Mouse (Mus musculus): ENCODE data around the gene Trim58. TPM values are rescaled to one million over a fixed set of nuclear protein-coding genes. Genes with fewer than 3 reads are reported as not detected.

Trim58 gene
- polyA plus RNA-seq, 1 experiment from 2014 or later: 0.53 TPM

DNA sequence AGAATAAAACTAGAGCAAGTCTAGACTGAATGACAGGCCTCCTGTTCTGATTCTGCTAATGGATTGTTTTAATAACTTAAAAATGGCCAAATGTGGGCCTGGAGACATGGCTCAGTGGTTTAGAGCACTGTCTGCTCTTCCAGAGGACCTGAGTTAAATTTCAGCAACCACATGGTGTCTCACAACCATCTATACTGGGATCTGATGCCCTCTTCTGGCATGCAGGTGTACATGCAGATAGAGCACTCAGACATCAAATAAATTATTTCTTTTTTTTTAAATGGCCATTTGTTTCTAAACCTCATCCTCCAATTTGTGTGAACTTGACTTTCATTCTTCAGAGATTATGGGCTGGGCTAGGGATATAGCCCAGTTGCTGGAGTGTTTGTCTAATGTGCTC is 29.0 kb downstream of the Trim58 start:
- Histone ChIP-seq H3K4me3 (no peak overlapping the region), H3K27me3 (no peaks in the 10 kb centered on the region), H3K27ac (no peak overlapping the region), H3K36me3 (no peaks in the 10 kb centered on the region), H3K9ac (no peak overlapping the region), H3K4me1 (no peaks in the 10 kb centered on the region), H3K9me3 (replicated peaks) (no peaks in the 10 kb centered on the region), H3K4me2 (replicated peaks) (no peak overlapping the region)
- no peak for ATAC-seq (ENCODE audit: low FRiP score)

DNA sequence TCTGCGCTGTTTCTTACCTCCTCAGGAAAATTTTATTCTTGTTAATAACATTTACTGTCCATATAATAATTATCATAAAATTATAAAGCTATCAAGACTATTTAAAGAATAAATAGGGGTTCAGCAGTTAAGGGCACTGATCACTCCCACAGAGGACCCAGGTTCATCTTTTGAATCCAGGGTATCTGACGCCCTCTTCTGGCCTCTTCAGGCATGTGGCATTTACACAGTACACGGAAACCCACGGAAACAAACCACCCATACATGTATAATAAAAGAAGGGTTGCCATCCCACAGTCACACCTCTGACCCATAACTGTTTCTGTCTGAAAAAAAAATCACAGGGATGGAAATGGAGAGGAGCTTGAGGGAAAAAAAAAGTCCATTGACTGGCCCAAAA is 31.6 kb downstream of the Trim58 start:
- no peaks in the 10 kb centered on the region for H3K36me3 ChIP-seq
- H3K4me2 ChIP-seq (replicated peaks): no peak overlapping the region
- no peak overlapping the region for H3K9ac ChIP-seq
- no peaks in the 10 kb centered on the region for H3K27me3 ChIP-seq
- H3K27ac ChIP-seq: no peak overlapping the region
- no peak for ATAC-seq (ENCODE audit: low FRiP score)
- H3K4me3 ChIP-seq: no peak overlapping the region
- no peaks in the 10 kb centered on the region for H3K4me1 ChIP-seq
- H3K9me3 ChIP-seq (replicated peaks): no peaks in the 10 kb centered on the region
- 49% methylated on average over 4 of the region's 4 CpGs for WGBS

DNA sequence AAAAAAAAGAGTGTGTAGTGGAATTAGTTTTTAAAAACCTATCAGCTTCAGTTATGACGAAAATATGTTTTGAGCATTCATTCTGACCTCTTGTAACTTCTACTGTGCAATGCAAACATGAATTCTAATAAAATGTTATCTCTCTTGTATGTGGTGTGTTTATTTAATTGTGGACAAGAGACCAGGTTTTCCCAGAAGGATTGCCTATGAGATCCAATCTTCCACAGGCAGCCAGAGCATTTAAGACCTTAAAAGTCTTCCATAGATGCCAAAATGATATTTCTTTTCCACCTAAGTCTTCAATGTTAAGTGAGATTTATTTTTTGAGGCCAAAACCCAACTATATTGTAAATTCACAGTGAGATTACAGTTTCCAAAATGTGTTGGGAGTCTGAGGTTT is 40.5 kb downstream of the Trim58 start, which contains the start of gene Olfr320:
Olfr320 (plus strand) TSS at position 301 of the 400 bp plus-strand sequence.
- no peaks in the 10 kb centered on the region for H3K36me3 ChIP-seq
- no peak within 1 kb of the TSS for H3K4me3 ChIP-seq
- no peaks in the 10 kb centered on the region for H3K9me3 ChIP-seq (replicated peaks)
- ATAC-seq (ENCODE audit: low FRiP score): no peak
- no peaks in the 10 kb centered on the region for H3K4me1 ChIP-seq
- no peak within 1 kb of the TSS for H3K4me2 ChIP-seq (replicated peaks)
- 90% methylated on average over 1 of the region's 1 CpGs for WGBS
- H3K27ac ChIP-seq: no peak within 1 kb of the TSS
- H3K27me3 ChIP-seq: no peaks in the 10 kb centered on the region
- no peak within 1 kb of the TSS for H3K9ac ChIP-seq

DNA sequence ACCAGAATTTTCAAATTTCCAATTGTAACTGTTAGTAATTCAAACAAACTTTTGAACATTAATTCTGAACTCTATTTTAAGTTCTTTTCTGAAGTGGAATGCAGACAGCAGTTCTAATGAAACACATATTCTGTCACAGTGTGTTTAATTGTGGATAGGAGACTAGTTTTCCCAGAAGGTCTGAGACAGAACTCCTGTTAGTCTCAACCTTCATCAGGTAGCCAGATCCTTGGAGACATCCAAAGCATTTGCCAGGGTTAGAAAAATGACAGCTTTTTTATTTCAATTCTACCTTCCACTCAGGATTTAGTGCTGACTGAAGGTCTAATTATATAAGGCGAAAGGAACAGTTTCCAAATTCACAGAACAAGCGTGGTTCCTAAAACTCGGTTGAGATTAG is 58.6 kb downstream of the Trim58 start, which contains the start of gene Olfr319:
Olfr319 (plus strand) TSS at position 301 of the 400 bp plus-strand sequence.
- Histone ChIP-seq H3K36me3 (no peaks in the 10 kb centered on the region), H3K9ac (no peak within 1 kb of the TSS), H3K27ac (no peak within 1 kb of the TSS), H3K27me3 (no peaks in the 10 kb centered on the region), H3K4me2 (replicated peaks) (no peak within 1 kb of the TSS), H3K4me3 (no peak within 1 kb of the TSS), H3K9me3 (replicated peaks) (peaks cover 9% of the 10 kb centered on the region; the same call in 1 of the 2 replicates), H3K4me1 (no peaks in the 10 kb centered on the region)
- no peak for ATAC-seq (ENCODE audit: low FRiP score)
- 94% methylated on average over 3 of the region's 3 CpGs for whole genome bisulfite sequencing

Other genes starting within 250 kb of the Trim58 start
- gene 1810065E05Rik, start 219.4 kb upstream of the Trim58 start, polyA plus RNA-seq (2016; fragmentation: Nextera tagmentation; extraction: Ambion mirVana): not detected in 2 replicates
- not detected in 2 replicates for gene Gm12253, start 207.9 kb upstream of the Trim58 start, polyA plus RNA-seq (2016; fragmentation: Nextera tagmentation; extraction: Ambion mirVana)
- not detected in 2 replicates for gene Lypd9, start 187.5 kb upstream of the Trim58 start, polyA plus RNA-seq (2016; fragmentation: Nextera tagmentation; extraction: Ambion mirVana)
- not detected in 2 replicates for gene Olfr30, start 178.2 kb upstream of the Trim58 start, polyA plus RNA-seq (2016; fragmentation: Nextera tagmentation; extraction: Ambion mirVana)
- gene Olfr332, start 147.9 kb upstream of the Trim58 start, polyA plus RNA-seq (2016; fragmentation: Nextera tagmentation; extraction: Ambion mirVana): not detected in 2 replicates
- not detected in 2 replicates for gene Olfr331, start 137.9 kb upstream of the Trim58 start, polyA plus RNA-seq (2016; fragmentation: Nextera tagmentation; extraction: Ambion mirVana)
- gene Olfr330, start 105.6 kb upstream of the Trim58 start, polyA plus RNA-seq (2016; fragmentation: Nextera tagmentation; extraction: Ambion mirVana): not detected in 2 replicates
- gene Olfr329-ps, start 94.0 kb upstream of the Trim58 start, polyA plus RNA-seq (2016; fragmentation: Nextera tagmentation; extraction: Ambion mirVana): not detected in 2 replicates
- gene Olfr328, start 84.8 kb upstream of the Trim58 start, polyA plus RNA-seq (2016; fragmentation: Nextera tagmentation; extraction: Ambion mirVana): not detected in 2 replicates
- not detected in 2 replicates for gene Olfr224, start 69.9 kb upstream of the Trim58 start, polyA plus RNA-seq (2016; fragmentation: Nextera tagmentation; extraction: Ambion mirVana)
- not detected in 2 replicates for gene Olfr325, start 62.7 kb upstream of the Trim58 start, polyA plus RNA-seq (2016; fragmentation: Nextera tagmentation; extraction: Ambion mirVana)
- gene Olfr324, start 45.4 kb upstream of the Trim58 start, polyA plus RNA-seq (2016; fragmentation: Nextera tagmentation; extraction: Ambion mirVana): not detected in 2 replicates
- not detected in 2 replicates for gene 2210407C18Rik, start 24.4 kb upstream of the Trim58 start, polyA plus RNA-seq (2016; fragmentation: Nextera tagmentation; extraction: Ambion mirVana)
- not detected in 2 replicates for gene Olfr323, start 10.0 kb upstream of the Trim58 start, polyA plus RNA-seq (2016; fragmentation: Nextera tagmentation; extraction: Ambion mirVana)
- not detected in 2 replicates for gene Olfr322, start 18.3 kb downstream of the Trim58 start, polyA plus RNA-seq (2016; fragmentation: Nextera tagmentation; extraction: Ambion mirVana)
- gene Olfr320, start 40.6 kb downstream of the Trim58 start, polyA plus RNA-seq (2016; fragmentation: Nextera tagmentation; extraction: Ambion mirVana): not detected in 2 replicates
- gene Olfr319, start 58.7 kb downstream of the Trim58 start, polyA plus RNA-seq (2016; fragmentation: Nextera tagmentation; extraction: Ambion mirVana): not detected in 2 replicates
- gene Olfr318, start 83.5 kb downstream of the Trim58 start, polyA plus RNA-seq (2016; fragmentation: Nextera tagmentation; extraction: Ambion mirVana): not detected in 2 replicates
- 0.10 and 0.12 TPM in 2 replicates for gene Olfr317, start 98.7 kb downstream of the Trim58 start, polyA plus RNA-seq (2016; fragmentation: Nextera tagmentation; extraction: Ambion mirVana)
- gene Olfr316, start 112.3 kb downstream of the Trim58 start, polyA plus RNA-seq (2016; fragmentation: Nextera tagmentation; extraction: Ambion mirVana): not detected in 2 replicates
- not detected in 2 replicates for gene Olfr315, start 132.7 kb downstream of the Trim58 start, polyA plus RNA-seq (2016; fragmentation: Nextera tagmentation; extraction: Ambion mirVana)
- not detected in 2 replicates for gene Olfr314, start 142.5 kb downstream of the Trim58 start, polyA plus RNA-seq (2016; fragmentation: Nextera tagmentation; extraction: Ambion mirVana)
- 7.0 and 10.4 TPM in 2 replicates for gene Fam183b, start 161.5 kb downstream of the Trim58 start, polyA plus RNA-seq (2016; fragmentation: Nextera tagmentation; extraction: Ambion mirVana)
- not detected in 2 replicates for gene Olfr313, start 174.5 kb downstream of the Trim58 start, polyA plus RNA-seq (2016; fragmentation: Nextera tagmentation; extraction: Ambion mirVana)
- gene Olfr312, start 188.8 kb downstream of the Trim58 start, polyA plus RNA-seq (2016; fragmentation: Nextera tagmentation; extraction: Ambion mirVana): not detected in 2 replicates
- not detected in 2 replicates for gene Olfr311, start 198.8 kb downstream of the Trim58 start, polyA plus RNA-seq (2016; fragmentation: Nextera tagmentation; extraction: Ambion mirVana)
- gene Gm12258, start 206.7 kb downstream of the Trim58 start, polyA plus RNA-seq (2016; fragmentation: Nextera tagmentation; extraction: Ambion mirVana): 18.3 and 19.1 TPM in 2 replicates
- gene 2810021J22Rik, start 226.8 kb downstream of the Trim58 start, polyA plus RNA-seq (2016; fragmentation: Nextera tagmentation; extraction: Ambion mirVana): 10.2 and 12.0 TPM in 2 replicates